Mouse (Mus musculus): Measurements from ENCODE around the gene Gid4.

Gid4 gene

DNA sequence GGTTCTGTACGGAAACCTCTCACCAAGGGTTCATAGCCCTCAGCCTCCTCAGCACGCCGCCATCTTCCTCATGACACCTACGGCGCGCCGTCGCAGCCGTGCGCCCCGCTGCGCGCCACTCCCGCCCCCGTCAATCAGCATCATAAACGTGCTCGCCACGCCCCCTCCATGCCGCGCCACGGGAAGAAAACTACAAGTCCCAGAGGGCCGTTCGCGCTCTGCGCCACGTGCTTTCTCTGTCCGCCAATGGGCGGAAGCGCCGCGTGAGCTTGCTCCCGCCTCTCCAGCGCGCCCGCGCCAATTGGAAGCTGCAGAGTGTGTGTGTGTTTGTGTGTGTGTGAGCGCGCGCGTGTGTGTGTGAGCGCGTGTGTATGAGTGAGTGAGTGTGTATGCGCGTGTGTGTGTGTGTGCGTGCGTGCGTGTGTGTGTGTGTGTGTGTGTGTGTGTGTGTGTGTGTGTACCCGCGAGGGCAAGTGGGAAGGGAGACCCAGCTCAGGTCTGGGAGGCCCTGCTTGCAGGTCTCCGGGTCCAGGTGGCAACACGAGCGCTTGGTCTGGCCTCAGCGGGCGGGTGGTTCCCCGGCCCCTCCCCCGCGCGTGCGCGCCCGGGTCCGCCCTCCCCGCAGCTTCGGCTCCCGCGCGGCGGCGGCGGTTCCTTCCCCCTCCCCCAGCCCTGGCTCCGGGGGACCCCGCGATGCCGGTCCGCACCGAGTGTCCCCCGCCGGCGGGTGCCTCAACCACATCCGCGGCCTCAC is at the start of gene Gid4:
Gid4 (plus strand) TSS at position 183 of the 754 bp plus-strand sequence.
- in situ Hi-C loops (cut with MboI; ENCODE audit: low sequenced_read_pairs), result loop anchor here (25.0 kb wide), 1 partner anchor 330 kb away; no protein-coding TSS in a partner anchor

DNA sequence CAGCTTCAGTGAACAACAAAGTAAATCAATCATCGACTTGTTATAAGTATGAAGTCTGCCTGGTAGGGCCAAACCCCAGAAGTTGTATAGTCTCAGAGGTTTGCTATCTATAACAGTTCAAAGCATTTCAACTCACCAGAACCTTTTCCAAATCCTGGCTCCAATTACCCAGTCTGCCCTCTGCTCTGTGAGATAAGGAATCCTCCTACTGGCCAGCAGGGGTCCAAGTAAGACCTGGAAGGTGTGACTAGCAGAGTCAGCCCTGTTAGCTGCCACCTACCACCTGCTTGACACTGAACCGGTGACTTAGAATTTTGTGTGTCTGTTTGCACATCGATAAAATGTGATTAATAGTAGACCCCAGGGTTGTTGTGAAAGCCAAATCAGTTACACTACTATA is 49.7 kb upstream of the Gid4 start:
- in situ Hi-C loops (cut with MboI; ENCODE audit: low sequenced_read_pairs), result no loop called here

DNA sequence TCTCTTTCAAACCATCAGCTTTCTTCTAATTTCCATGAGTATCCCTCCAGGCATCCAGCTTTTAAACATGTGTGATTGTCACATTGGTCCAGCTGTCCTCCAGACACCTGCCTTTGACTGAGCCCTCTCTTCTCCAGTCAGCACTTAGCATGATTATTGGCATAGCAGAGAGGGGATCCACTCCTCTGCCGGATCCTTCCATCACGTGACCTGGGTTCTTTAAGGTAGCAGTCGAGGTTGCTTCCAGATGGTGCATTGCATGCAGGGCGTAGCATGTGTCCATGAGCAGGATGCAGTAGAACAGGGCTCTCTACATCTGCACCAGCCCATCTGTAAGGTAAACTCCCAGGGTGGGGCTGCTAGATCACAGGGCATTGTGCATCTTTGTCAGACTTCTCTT is 48.0 kb upstream of the Gid4 start:
- in situ Hi-C loops (cut with MboI; ENCODE audit: low sequenced_read_pairs), result no loop called here

- in situ Hi-C loops (cut with MboI; ENCODE audit: low sequenced_read_pairs), result no loop called here
These were observed 47.5 kb upstream of the Gid4 start for GRCm38 (mm10) chr11:60369448-60369847.

- in situ Hi-C loops (cut with MboI; ENCODE audit: low sequenced_read_pairs), result no loop called here
These were observed 46.5 kb upstream of the Gid4 start for GRCm38 (mm10) chr11:60370431-60370830.

DNA sequence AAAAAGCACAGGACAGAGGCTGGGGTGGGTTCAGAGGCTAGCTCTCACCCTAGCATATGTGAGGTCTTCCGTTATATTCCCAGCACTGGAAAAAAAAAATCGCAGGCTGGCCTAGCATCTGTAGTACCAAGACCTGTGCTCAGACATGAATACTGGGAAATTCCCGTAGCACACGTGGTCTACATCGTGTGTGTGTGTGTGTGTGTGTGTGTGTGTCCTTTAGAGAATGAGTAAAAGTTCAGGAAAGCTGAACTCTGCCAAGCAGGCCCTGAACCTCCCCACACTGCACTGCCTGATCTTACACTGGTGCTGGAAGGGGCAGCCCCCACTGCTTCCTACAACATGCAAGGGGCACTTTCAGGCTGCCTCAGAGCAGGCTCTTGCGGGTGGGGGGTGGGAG is 42.5 kb upstream of the Gid4 start:
- in situ Hi-C loops (cut with MboI; ENCODE audit: low sequenced_read_pairs), result no loop called here

DNA sequence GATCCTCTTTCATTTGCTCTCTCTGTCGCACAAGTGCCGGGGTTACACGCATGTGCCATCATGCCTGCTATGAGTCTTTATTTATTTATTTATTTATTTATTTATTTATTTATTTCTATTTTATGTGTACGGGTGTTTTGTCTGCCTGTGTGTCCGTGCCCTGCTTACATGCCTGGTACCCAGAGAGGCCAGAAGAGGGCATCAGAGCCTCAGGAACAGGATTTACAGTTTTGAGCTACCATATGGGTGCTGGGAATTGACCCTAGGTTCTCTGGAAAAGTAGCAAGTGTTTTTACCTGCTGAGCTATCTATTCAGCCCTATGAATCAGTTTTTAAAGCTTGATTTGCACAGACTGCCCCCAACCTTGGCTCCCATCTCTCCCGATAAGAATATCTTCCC is 33.4 kb upstream of the Gid4 start:
- in situ Hi-C loops (cut with MboI; ENCODE audit: low sequenced_read_pairs), result no loop called here

DNA sequence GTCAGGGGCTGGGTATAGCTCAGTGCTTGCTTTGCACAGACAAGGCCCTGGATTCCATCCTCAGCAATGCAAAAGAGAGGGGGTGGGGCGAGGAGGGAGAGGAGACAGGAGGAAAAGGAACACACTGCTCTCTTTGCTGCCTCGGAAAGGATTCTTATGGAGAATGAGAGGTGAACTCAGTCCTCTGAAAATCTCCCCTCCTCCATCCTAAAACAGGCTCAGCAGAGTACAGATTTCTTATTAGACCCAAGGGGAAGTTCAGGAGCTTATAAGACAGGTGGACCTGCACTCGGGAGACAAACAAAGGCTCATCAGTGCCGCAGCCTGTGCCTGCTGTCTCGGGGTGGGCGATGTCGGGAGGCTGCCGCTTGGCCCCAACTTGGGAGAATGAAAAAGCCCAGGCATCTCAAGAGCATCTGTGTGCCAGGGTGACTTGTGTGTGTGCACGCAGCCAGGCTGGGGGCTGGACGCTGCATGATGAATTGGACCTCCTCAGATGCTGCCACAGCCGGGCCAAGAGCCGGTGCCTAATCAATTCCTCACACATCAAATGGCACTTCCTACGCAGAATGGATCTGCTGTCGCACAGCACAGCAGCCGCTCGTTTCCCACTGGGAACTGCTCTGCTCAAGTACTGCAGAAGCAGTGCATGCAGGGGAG is 32.1 kb upstream of the Gid4 start:
- in situ Hi-C loops (cut with MboI; ENCODE audit: low sequenced_read_pairs), result no loop called here

- in situ Hi-C loops (cut with MboI; ENCODE audit: low sequenced_read_pairs), result no loop called here
These were observed 31.0 kb upstream of the Gid4 start for GRCm38 (mm10) chr11:60385946-60386345.

GRCm38 (mm10) chr11:60387944-60388343 is 29.0 kb upstream of the Gid4 start:
- in situ Hi-C loops (cut with MboI; ENCODE audit: low sequenced_read_pairs), result no loop called here

DNA sequence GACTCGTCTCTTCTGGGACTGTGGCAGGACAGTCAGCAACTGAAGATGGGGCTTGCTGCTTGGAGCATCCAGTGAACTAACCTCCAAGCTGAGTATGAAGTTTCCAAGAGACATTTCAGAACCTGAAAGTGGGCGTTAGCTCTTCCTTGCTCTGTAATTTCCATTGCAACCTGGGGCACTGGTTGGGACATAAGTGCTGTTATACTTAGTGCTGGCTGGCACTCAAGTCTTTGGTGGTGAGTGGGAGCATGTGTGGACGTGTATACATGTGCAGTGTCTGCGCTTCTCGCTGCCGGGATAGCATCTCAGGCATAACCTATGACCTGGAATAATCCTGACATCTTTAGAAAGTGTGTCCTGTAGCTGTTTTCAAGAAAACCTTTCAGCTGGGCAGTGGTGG is 25.6 kb upstream of the Gid4 start:
- in situ Hi-C loops (cut with MboI; ENCODE audit: low sequenced_read_pairs), result no loop called here

DNA sequence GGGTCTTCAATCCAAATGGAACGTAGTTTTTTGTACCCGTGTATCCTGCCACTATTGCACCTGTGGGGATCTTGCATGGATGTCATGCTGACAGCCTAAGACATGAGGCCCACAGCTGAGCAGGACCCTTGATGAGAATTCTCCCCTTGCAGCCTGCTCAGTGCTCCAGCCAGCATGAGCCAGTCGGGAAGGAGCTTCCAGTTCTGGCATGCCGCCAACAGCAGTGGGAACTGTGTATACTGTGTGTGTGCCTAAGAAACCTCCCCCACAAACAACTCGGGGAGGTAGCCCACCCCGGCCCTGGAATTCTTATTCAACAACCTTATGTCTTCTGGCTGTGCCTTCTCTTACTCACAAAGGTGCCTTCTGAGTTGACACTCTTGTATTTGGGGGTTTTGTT is 20.4 kb upstream of the Gid4 start:
- in situ Hi-C loops (cut with MboI; ENCODE audit: low sequenced_read_pairs), result no loop called here

DNA sequence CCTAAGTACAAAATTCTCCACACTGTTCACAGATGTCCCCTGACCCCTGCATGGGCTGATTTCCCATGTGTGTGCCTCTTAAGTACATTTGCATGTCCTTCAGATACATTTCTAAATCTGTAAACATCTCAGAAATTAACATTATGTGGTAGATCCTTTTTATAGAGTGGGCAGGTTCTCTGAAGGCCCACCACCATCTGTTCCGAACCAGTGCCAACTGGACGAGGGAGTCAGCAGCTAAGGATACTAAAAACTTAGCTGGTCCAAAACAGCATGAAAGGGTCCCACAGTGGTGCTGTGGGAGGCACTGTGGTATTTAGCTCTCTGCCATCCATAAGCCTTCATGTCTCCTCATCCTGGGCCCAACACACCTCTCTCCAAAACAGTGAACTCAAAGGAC is 19.8 kb upstream of the Gid4 start:
- in situ Hi-C loops (cut with MboI; ENCODE audit: low sequenced_read_pairs), result no loop called here

DNA sequence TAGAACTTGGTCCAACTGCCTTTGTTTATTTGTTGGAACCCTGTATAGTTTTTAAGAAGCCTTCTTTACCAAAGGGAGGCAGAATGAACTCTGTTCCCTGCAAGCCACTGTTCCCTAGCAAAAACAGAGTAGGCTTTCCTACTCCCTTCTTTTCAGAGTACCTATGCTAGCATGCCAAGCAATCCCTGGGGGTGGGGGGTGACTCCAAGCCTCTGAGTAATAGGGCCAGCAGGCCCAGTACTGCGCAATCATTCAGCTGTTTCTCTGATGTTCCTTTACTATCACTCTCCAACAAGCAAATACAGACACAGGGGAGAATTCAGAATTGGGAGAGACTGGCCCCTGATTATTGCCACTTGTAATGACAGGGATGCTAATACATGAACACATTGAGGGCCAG is 10.3 kb upstream of the Gid4 start:
- in situ Hi-C loops (cut with MboI; ENCODE audit: low sequenced_read_pairs), result loop anchor here (25.0 kb wide), 1 partner anchor 319 kb away; no protein-coding TSS in a partner anchor

GRCm38 (mm10) chr11:60412173-60412572 is 4.8 kb upstream of the Gid4 start:
- in situ Hi-C loops (cut with MboI; ENCODE audit: low sequenced_read_pairs), result loop anchor here (25.0 kb wide), 1 partner anchor 325 kb away; no protein-coding TSS in a partner anchor

DNA sequence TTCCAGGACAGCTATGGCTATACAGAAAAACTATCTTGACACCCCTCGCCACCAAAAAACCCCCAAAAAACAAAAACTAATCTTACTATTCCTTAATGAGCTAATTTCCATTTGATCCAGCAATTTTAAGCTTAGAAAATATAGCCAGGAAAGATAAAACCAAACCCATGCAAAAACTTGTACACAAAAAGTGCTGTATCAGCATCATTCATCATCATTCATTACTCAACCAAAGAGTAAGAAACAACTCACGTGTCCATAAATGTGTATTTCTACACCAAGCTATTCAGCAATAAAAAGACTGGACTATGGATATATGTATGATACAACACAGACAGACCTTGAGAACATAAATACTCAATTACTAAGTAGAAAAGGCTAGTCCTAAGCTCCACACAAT is 4.0 kb upstream of the Gid4 start:
- in situ Hi-C loops (cut with MboI; ENCODE audit: low sequenced_read_pairs), result loop anchor here (25.0 kb wide), 1 partner anchor 326 kb away; no protein-coding TSS in a partner anchor

GRCm38 (mm10) chr11:60416590-60416962 is 369 bp upstream of the Gid4 start:
- in situ Hi-C loops (cut with MboI; ENCODE audit: low sequenced_read_pairs), result loop anchor here (25.0 kb wide), 1 partner anchor 329 kb away; no protein-coding TSS in a partner anchor

DNA sequence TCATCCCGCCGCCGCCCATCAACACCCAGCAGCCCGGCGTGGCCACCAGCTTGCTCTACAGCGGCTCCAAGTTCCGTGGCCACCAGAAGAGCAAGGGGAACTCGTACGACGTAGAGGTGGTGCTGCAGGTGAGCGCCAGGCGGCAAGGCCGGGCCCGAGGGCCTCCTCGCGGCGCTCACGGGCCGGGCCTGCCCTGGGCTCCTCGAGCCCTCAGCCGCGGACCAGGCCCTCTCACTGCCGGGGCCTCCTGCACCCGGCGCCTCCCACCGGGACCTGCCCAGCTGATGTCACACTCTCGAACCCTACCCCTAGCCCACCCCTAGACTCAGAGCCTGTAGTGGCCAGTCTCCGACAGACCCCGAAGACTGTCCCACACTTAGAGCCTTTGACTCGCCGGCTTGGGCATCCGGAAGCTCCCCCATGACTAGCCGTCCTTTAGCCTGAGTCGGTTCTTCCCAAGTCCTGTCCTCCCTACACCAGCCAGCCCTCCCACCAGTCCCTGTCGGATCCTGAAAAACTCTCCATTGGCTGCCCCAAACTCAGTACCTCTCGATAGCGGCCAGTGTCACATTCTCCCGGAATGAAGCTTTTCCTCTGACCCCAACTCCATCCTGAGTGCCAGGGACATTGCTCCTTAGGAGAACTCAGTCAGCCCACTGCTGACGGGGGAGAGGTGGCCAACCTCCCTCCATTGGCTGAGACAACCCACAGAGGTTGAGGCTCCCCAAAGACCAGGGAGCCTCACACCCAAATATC is 950 bp downstream of the Gid4 start, which contains the start of gene Atpaf2:
Atpaf2 (minus strand) TSS at position 741 of the 756 bp plus-strand sequence.
- in situ Hi-C loops (cut with MboI; ENCODE audit: low sequenced_read_pairs), result loop anchor here (25.0 kb wide), 1 partner anchor 331 kb away; no protein-coding TSS in a partner anchor

GRCm38 (mm10) chr11:60418473-60418803 is 1.5 kb downstream of the Gid4 start:
- in situ Hi-C loops (cut with MboI; ENCODE audit: low sequenced_read_pairs), result loop anchor here (25.0 kb wide), 1 partner anchor 331 kb away; no protein-coding TSS in a partner anchor

DNA sequence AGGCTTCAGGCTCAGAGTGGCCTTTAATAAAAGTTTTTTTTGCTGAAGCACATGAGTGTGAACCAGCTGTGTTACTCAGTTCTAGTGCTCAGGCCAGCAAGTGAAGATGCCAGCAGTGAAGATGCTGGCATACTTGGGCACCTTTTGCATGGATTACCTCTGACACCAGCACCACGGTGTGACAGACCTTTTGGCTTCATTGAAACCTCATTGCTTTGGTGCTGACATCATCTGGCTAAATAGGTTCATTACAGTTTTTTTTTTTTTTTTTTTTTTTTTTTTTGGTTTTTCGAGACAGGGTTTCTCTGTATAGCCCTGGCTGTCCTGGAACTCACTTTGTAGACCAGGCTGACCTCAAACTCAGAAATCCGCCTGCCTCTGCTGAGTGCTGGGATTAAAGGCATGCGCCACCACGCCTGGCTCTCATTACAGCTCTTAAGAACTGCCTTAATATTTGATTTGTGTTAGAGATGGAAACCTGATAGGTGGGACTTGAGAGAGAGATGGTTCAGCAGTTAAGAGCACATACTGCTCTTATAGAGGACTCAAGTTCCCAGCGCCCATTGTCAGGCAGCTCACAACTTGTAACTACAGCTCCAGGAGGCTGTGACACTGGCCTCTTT is 5.2 kb downstream of the Gid4 start:
- in situ Hi-C loops (cut with MboI; ENCODE audit: low sequenced_read_pairs), result loop anchor here (25.0 kb wide), 1 partner anchor 335 kb away; no protein-coding TSS in a partner anchor

GRCm38 (mm10) chr11:60423006-60423405 is 6.1 kb downstream of the Gid4 start:
- in situ Hi-C loops (cut with MboI; ENCODE audit: low sequenced_read_pairs), result loop anchor here (25.0 kb wide), 1 partner anchor 336 kb away; no protein-coding TSS in a partner anchor
